Mouse (Mus musculus) cortical plate, adult 2 months (tissue): Measurements from ENCODE around the gene Urgcp.

Experiments
- CTCF ChIP-seq: fragments of 200-500 bp; IDR thresholded peaks from 2 replicates; pipeline ENCODE4 v1.5.1; 2011; ENCODE audit warnings: mild to moderate bottlenecking, control low read depth, low read length; ENCODE audit not compliant: insufficient read depth; ENCODE audit errors: extremely low read depth
- POLR2A ChIP-seq: fragments of 200-500 bp; IDR thresholded peaks from 2 replicates; pipeline ENCODE4 v1.6.1; 2011; ENCODE audit warnings: mild to moderate bottlenecking, low read length, control low read depth; ENCODE audit not compliant: insufficient read depth; ENCODE audit errors: extremely low read depth

DNA sequence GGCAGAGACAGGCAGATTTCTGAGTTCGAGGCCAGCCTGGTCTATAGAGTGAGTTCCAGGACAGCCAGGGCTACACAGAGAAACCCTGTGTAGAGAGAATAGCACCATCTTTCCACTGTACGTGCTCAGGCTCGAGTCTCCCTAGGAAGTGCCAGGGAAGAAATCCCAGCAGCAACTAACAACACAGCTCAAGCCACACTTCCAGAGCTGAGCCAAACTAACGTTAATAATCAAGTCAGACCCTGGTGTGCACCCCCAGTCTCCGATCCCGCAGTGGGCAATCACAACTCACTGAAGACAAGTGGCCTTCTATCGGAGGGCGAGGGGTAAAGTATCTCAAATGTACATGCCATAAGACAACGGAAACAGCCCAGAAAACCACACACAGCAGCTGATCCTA lies 32.6 kb downstream of the Urgcp start:
- TF ChIP-seq CTCF (no peak), POLR2A (no peak)
